Mouse (Mus musculus): ENCODE measurements around the gene Iyd. TPM values are rescaled to one million over a fixed set of nuclear protein-coding genes. Genes with fewer than 3 reads are reported as not detected.
A peak's percentile ranks its signal among the peaks of the same experiment; 100 is the strongest.

The Iyd gene
- polyA plus RNA-seq, 2 experiments, result 3.8 to 9.8 TPM

DNA sequence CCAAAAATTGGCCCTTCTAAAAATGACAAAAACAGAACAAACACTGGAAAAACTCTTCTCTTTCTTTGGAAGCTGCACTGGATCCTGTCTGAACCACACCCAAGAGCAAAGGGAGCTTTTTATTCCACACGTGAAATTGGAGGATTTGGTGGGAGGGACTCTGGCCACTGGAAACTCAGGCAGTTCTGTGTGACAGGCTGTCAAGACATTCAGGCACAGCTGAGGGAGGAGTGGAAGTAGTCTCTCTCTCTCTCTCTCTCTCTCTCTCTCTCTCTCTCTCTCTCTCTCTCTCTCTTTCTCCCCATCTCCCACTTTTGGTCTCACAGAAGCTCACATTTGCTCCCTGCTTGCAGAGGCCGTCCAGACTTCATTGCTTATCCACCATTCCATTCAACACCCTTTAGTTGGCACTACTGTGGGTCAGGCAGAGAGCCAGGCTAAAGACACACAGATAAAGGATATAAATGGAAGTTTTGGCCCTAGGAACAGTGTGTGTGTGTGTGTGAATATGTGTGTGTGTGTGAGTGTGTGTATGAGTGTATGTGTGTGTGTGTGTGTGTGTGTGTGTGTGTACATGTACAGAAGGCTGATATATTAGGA, 14.5 kb upstream of the Iyd start:
- H3K9ac ChIP-seq (replicated peaks), result no peak overlapping the region
- ATAC-seq (ENCODE audit: insufficient read depth), result no peak
- no peak for TF ChIP-seq EP300 (IDR thresholded peaks at IDR 0.05; ENCODE audit: low read depth)
- TF ChIP-seq CTCF (IDR thresholded peaks at IDR 0.05; ENCODE audit: low read depth), result no peak
- H3K27ac ChIP-seq, result no peak overlapping the region
- no peaks in the 10 kb centered on the region for H3K27me3 ChIP-seq (ENCODE audit: control insufficient read depth, insufficient read depth, low read length)
- H3K4me2 ChIP-seq (ENCODE audit: low read depth), result no peak overlapping the region
- WGBS (ENCODE audit: insufficient replicate concordance), result 42% methylated on average over 2 of the region's 2 CpGs
- H3K9me3 ChIP-seq (ENCODE audit: control insufficient read depth, low read length), result no peaks in the 10 kb centered on the region
- no peak for DNase-seq (ENCODE audit: low read depth in 3 of 3, low spot score in 3 of 3)
- H3K36me3 ChIP-seq (replicated peaks; ENCODE audit: control insufficient read depth, insufficient read depth, low read depth), result no peaks in the 10 kb centered on the region
- no peak overlapping the region for H3K4me3 ChIP-seq (ENCODE audit: insufficient read depth in 1 of 2, low read depth in 2 of 2, low read length in 2 of 2)
- H3K4me1 ChIP-seq (replicated peaks; ENCODE audit: control insufficient read depth in 2 of 2, insufficient read depth in 2 of 2, low read length in 1 of 2), result no peaks in the 10 kb centered on the region

DNA sequence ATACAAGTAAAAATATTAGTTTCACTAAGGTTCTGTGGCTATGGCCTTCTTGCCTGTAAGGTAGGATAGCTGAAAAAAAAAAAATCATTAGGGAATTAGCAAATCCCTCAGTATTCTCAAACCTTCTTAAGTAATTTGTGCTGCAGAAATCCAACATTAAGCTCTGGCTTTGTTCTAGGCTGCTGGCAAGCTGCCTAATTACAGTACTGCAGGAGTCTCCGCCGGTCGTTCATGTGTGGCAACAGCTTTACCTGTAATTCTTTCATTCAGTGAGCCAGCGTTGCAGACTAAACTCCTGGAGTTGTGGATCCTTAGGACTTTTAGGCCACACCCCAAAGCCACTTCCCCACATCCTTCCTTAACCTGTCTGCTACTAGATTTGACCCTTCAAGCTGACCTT, 10.2 kb upstream of the Iyd start:
- TF ChIP-seq EP300 (IDR thresholded peaks at IDR 0.05; ENCODE audit: low read depth) (no peak), CTCF (IDR thresholded peaks at IDR 0.05; ENCODE audit: low read depth) (no peak)
- H3K27me3 ChIP-seq (ENCODE audit: control insufficient read depth, insufficient read depth, low read length), result no peaks in the 10 kb centered on the region
- no peak overlapping the region for H3K4me3 ChIP-seq (ENCODE audit: insufficient read depth in 1 of 2, low read depth in 2 of 2, low read length in 2 of 2)
- no peak for ATAC-seq (ENCODE audit: insufficient read depth)
- H3K36me3 ChIP-seq (replicated peaks; ENCODE audit: control insufficient read depth, insufficient read depth, low read depth), result no peaks in the 10 kb centered on the region
- no peaks in the 10 kb centered on the region for H3K4me1 ChIP-seq (replicated peaks; ENCODE audit: control insufficient read depth in 2 of 2, insufficient read depth in 2 of 2, low read length in 1 of 2)
- H3K4me2 ChIP-seq (ENCODE audit: low read depth), result no peak overlapping the region
- H3K27ac ChIP-seq, result no peak overlapping the region
- no peak for DNase-seq (ENCODE audit: low read depth in 3 of 3, low spot score in 3 of 3)
- 51% methylated on average over 4 of the region's 4 CpGs for WGBS (ENCODE audit: insufficient replicate concordance)
- H3K9me3 ChIP-seq (ENCODE audit: control insufficient read depth, low read length), result no peaks in the 10 kb centered on the region
- H3K9ac ChIP-seq (replicated peaks), result no peak overlapping the region

DNA sequence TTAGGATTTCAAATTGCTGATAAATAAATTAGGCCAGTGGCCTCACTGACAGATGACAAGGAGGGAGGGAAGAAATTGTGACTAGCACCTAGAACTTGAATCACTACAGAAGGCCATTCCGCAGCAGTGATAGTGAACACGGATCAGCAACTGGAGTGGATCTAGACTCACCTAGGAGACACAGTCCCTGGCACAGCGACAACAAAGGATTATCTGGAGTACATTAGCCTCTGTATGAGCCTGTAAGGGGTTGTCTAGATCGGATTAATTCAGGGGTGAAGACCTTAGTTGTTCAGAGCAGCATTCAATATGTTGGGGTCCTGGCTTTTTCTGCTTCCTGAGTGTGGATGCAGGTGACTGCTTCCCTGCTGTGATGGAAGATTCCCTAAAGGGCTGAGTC, 9.4 kb upstream of the Iyd start:
- Histone ChIP-seq H3K27ac (no peak overlapping the region), H3K36me3 (replicated peaks; ENCODE audit: control insufficient read depth, insufficient read depth, low read depth) (no peaks in the 10 kb centered on the region), H3K4me1 (replicated peaks; ENCODE audit: control insufficient read depth in 2 of 2, insufficient read depth in 2 of 2, low read length in 1 of 2) (no peaks in the 10 kb centered on the region), H3K9me3 (ENCODE audit: control insufficient read depth, low read length) (no peaks in the 10 kb centered on the region), H3K27me3 (ENCODE audit: control insufficient read depth, insufficient read depth, low read length) (no peaks in the 10 kb centered on the region), H3K4me2 (ENCODE audit: low read depth) (no peak overlapping the region), H3K4me3 (ENCODE audit: insufficient read depth in 1 of 2, low read depth in 2 of 2, low read length in 2 of 2) (no peak overlapping the region), H3K9ac (replicated peaks) (no peak overlapping the region)
- ATAC-seq (ENCODE audit: insufficient read depth) (no peak), DNase-seq (ENCODE audit: low read depth in 3 of 3, low spot score in 3 of 3) (no peak)
- TF ChIP-seq EP300 (IDR thresholded peaks at IDR 0.05; ENCODE audit: low read depth), result no peak
- TF ChIP-seq CTCF (IDR thresholded peaks at IDR 0.05; ENCODE audit: low read depth), result no peak
- 59% methylated on average over 4 of the region's 4 CpGs for whole genome bisulfite sequencing (ENCODE audit: insufficient replicate concordance)

DNA sequence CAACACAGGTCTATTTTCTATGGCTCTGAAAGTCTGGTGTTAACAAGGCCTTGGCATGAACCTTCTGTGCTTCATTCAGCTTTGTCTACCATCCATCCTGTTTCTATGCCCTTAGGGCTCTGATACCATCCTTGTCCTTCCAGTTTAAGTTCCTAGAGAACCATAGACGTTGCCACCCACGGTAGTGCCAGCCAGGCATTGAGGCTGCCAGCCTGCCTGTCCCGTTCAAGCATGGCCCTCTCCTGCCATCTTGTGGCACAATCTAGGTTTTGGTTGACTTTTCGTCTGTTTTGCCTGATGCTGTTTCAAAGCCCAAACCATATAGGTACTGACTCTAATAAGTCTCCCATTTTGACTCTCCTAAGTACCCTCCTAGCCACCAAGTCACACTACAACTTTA, 8.7 kb upstream of the Iyd start:
- Histone ChIP-seq H3K4me2 (ENCODE audit: low read depth) (no peak overlapping the region), H3K9me3 (ENCODE audit: control insufficient read depth, low read length) (no peaks in the 10 kb centered on the region), H3K4me1 (replicated peaks; ENCODE audit: control insufficient read depth in 2 of 2, insufficient read depth in 2 of 2, low read length in 1 of 2) (no peaks in the 10 kb centered on the region), H3K9ac (replicated peaks) (no peak overlapping the region), H3K27ac (no peak overlapping the region), H3K36me3 (replicated peaks; ENCODE audit: control insufficient read depth, insufficient read depth, low read depth) (no peaks in the 10 kb centered on the region), H3K27me3 (ENCODE audit: control insufficient read depth, insufficient read depth, low read length) (no peaks in the 10 kb centered on the region), H3K4me3 (ENCODE audit: insufficient read depth in 1 of 2, low read depth in 2 of 2, low read length in 2 of 2) (no peak overlapping the region)
- DNase-seq (ENCODE audit: low read depth in 3 of 3, low spot score in 3 of 3), result no peak
- ATAC-seq (ENCODE audit: insufficient read depth), result no peak
- TF ChIP-seq CTCF (IDR thresholded peaks at IDR 0.05; ENCODE audit: low read depth) (peak; percentile 72), EP300 (IDR thresholded peaks at IDR 0.05; ENCODE audit: low read depth) (no peak)
- 2% methylated on average over 4 of the region's 4 CpGs for WGBS (ENCODE audit: insufficient replicate concordance)

DNA sequence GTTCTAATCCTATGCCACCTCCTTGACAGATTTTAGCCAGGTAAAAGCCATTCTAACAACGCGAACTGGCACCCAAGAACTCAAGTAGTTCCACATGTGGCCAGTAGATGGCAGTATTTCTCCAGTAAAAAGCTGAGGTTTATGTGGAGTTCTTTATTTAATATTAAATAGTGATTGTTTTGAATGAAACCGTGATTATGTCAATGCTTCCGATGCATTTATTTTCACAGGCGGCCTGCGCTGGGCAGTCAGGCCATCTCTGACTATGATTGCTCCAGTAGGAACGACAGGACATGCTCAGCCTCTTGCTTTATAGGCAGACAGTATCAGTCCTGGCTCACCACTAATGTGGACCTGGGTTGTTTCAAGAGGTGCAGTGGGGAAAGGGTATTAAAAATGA, 5.6 kb upstream of the Iyd start:
- no peak for DNase-seq (ENCODE audit: low read depth in 3 of 3, low spot score in 3 of 3)
- H3K4me2 ChIP-seq (ENCODE audit: low read depth), result no peak overlapping the region
- ATAC-seq (ENCODE audit: insufficient read depth), result no peak
- no peaks in the 10 kb centered on the region for H3K4me1 ChIP-seq (replicated peaks; ENCODE audit: control insufficient read depth in 2 of 2, insufficient read depth in 2 of 2, low read length in 1 of 2)
- 6% methylated on average over 7 of the region's 7 CpGs for WGBS (ENCODE audit: insufficient replicate concordance)
- H3K9me3 ChIP-seq (ENCODE audit: control insufficient read depth, low read length), result no peaks in the 10 kb centered on the region
- H3K27ac ChIP-seq, result no peak overlapping the region
- TF ChIP-seq CTCF (IDR thresholded peaks at IDR 0.05; ENCODE audit: low read depth) (peak; percentile 59), EP300 (IDR thresholded peaks at IDR 0.05; ENCODE audit: low read depth) (no peak)
- no peak overlapping the region for H3K9ac ChIP-seq (replicated peaks)
- H3K4me3 ChIP-seq (ENCODE audit: insufficient read depth in 1 of 2, low read depth in 2 of 2, low read length in 2 of 2), result no peak overlapping the region
- no peaks in the 10 kb centered on the region for H3K27me3 ChIP-seq (ENCODE audit: control insufficient read depth, insufficient read depth, low read length)
- H3K36me3 ChIP-seq (replicated peaks; ENCODE audit: control insufficient read depth, insufficient read depth, low read depth), result no peaks in the 10 kb centered on the region
